Mouse (Mus musculus): ENCODE data around the gene Ttc5. TPM values are rescaled to one million over a fixed set of nuclear protein-coding genes. Genes with fewer than 3 reads are reported as not detected.
A peak's percentile ranks its signal among the peaks of the same experiment; 100 is the strongest.

The Ttc5 gene
- polyA plus RNA-seq, 1 experiment from 2014 or later, result 109 TPM

- H3K27me3 ChIP-seq (ENCODE audit: poor library complexity, severe bottlenecking), result no peaks in the 10 kb centered on the region
- no peaks in the 10 kb centered on the region for H3K36me3 ChIP-seq (replicated peaks)
- H3K9me3 ChIP-seq, result no peaks in the 10 kb centered on the region
- 5% methylated on average over 3 of the region's 3 CpGs for WGBS
- DNase-seq (ENCODE audit: extremely low spot score, low spot score), result peak; percentile 27
- H3K4me1 ChIP-seq, result no peaks in the 10 kb centered on the region
- H3K4me3 ChIP-seq, result no peak overlapping the region
- 0 out of 2 replicates have a peak overlapping the region, but pooled peaks have one; percentile 26 for H3K27ac ChIP-seq
These were observed 14.4 kb upstream of the Ttc5 start for GRCm38 (mm10) chr14:50799502-50800259.

GRCm38 (mm10) chr14:50798512-50798911 lies 13.2 kb upstream of the Ttc5 start:
- 70% methylated on average over 2 of the region's 2 CpGs for WGBS
- no peaks in the 10 kb centered on the region for H3K9me3 ChIP-seq
- no peak for DNase-seq (ENCODE audit: extremely low spot score, low spot score)

GRCm38 (mm10) chr14:50796464-50796863 lies 11.1 kb upstream of the Ttc5 start:
- WGBS, result 81% methylated on average over 1 of the region's 1 CpGs
- Histone ChIP-seq H3K27ac (no peak overlapping the region), H3K4me1 (no peaks in the 10 kb centered on the region), H3K36me3 (replicated peaks) (no peaks in the 10 kb centered on the region), H3K4me3 (no peak overlapping the region), H3K27me3 (ENCODE audit: poor library complexity, severe bottlenecking) (no peaks in the 10 kb centered on the region), H3K9me3 (no peaks in the 10 kb centered on the region)
- DNase-seq (ENCODE audit: extremely low spot score, low spot score), result no peak

More at GRCm38 (mm10) chr14:50798512-50798911, 13.2 kb upstream of the Ttc5 start:
- Histone ChIP-seq H3K27ac (no peak overlapping the region), H3K27me3 (ENCODE audit: poor library complexity, severe bottlenecking) (no peaks in the 10 kb centered on the region), H3K4me3 (no peak overlapping the region), H3K4me1 (no peaks in the 10 kb centered on the region), H3K36me3 (replicated peaks) (no peaks in the 10 kb centered on the region)

GRCm38 (mm10) chr14:50795965-50796364 lies 10.6 kb upstream of the Ttc5 start:
- no peak overlapping the region for H3K4me3 ChIP-seq
- H3K27ac ChIP-seq, result no peak overlapping the region
- WGBS, result 88% methylated on average over 4 of the region's 4 CpGs
- no peaks in the 10 kb centered on the region for H3K36me3 ChIP-seq (replicated peaks)
- DNase-seq (ENCODE audit: extremely low spot score, low spot score), result no peak
- H3K27me3 ChIP-seq (ENCODE audit: poor library complexity, severe bottlenecking), result no peaks in the 10 kb centered on the region
- H3K4me1 ChIP-seq, result no peaks in the 10 kb centered on the region
- no peaks in the 10 kb centered on the region for H3K9me3 ChIP-seq

- DNase-seq (ENCODE audit: extremely low spot score, low spot score), result no peak
- no peaks in the 10 kb centered on the region for H3K27me3 ChIP-seq (ENCODE audit: poor library complexity, severe bottlenecking)
- no peaks in the 10 kb centered on the region for H3K36me3 ChIP-seq (replicated peaks)
- H3K9me3 ChIP-seq, result no peaks in the 10 kb centered on the region
- H3K4me3 ChIP-seq, result no peak overlapping the region
- H3K27ac ChIP-seq, result no peak overlapping the region
- no peaks in the 10 kb centered on the region for H3K4me1 ChIP-seq
- 93% methylated on average over 24 of the region's 24 CpGs for WGBS
These were observed 10.1 kb upstream of the Ttc5 start for GRCm38 (mm10) chr14:50795261-50795935.

GRCm38 (mm10) chr14:50788157-50788556 lies 2.8 kb upstream of the Ttc5 start:
- Histone ChIP-seq H3K36me3 (replicated peaks) (0 out of 2 replicates have a peak, but pooled peaks cover 2% of the 10 kb centered on the region), H3K9me3 (no peaks in the 10 kb centered on the region), H3K4me1 (peaks cover 11% of the 10 kb centered on the region), H3K27me3 (ENCODE audit: poor library complexity, severe bottlenecking) (no peaks in the 10 kb centered on the region), H3K27ac (no peak overlapping the region), H3K4me3 (no peak overlapping the region)
- WGBS, result 24% methylated on average over 2 of the region's 2 CpGs
- no peak for DNase-seq (ENCODE audit: extremely low spot score, low spot score)

- Histone ChIP-seq H3K27me3 (ENCODE audit: poor library complexity, severe bottlenecking) (no peaks in the 10 kb centered on the region), H3K9me3 (no peaks in the 10 kb centered on the region), H3K27ac (peak overlapping the region; percentile 94), H3K36me3 (replicated peaks) (peaks cover 34% of the 10 kb centered on the region), H3K4me3 (peak overlapping the region; percentile 83), H3K4me1 (peaks cover 11% of the 10 kb centered on the region)
- no peak for DNase-seq (ENCODE audit: extremely low spot score, low spot score)
- 30% methylated on average over 16 of the region's 16 CpGs for WGBS
These were observed 698 bp downstream of the Ttc5 start for GRCm38 (mm10) chr14:50784391-50785250.

- H3K9me3 ChIP-seq, result no peaks in the 10 kb centered on the region
- H3K4me3 ChIP-seq, result no peak overlapping the region
- H3K36me3 ChIP-seq (replicated peaks), result peaks cover 50% of the 10 kb centered on the region
- 89% methylated on average over 3 of the region's 3 CpGs for WGBS
- H3K27ac ChIP-seq, result no peak overlapping the region
- no peak for DNase-seq (ENCODE audit: extremely low spot score, low spot score)
- H3K4me1 ChIP-seq, result peaks cover 11% of the 10 kb centered on the region
- H3K27me3 ChIP-seq (ENCODE audit: poor library complexity, severe bottlenecking), result no peaks in the 10 kb centered on the region
These were observed 3.2 kb downstream of the Ttc5 start for GRCm38 (mm10) chr14:50782166-50782565.

- no peak overlapping the region for H3K4me3 ChIP-seq
- H3K27me3 ChIP-seq (ENCODE audit: poor library complexity, severe bottlenecking), result no peaks in the 10 kb centered on the region
- peaks cover 92% of the 10 kb centered on the region for H3K36me3 ChIP-seq (replicated peaks)
- H3K9me3 ChIP-seq, result no peaks in the 10 kb centered on the region
- WGBS, result 82% methylated on average over 2 of the region's 2 CpGs
- H3K27ac ChIP-seq, result no peak overlapping the region
- no peaks in the 10 kb centered on the region for H3K4me1 ChIP-seq
- no peak for DNase-seq (ENCODE audit: extremely low spot score, low spot score)
These were observed 14.0 kb downstream of the Ttc5 start for GRCm38 (mm10) chr14:50771342-50771741.

- peaks cover 71% of the 10 kb centered on the region for H3K36me3 ChIP-seq (replicated peaks)
- no peaks in the 10 kb centered on the region for H3K27me3 ChIP-seq (ENCODE audit: poor library complexity, severe bottlenecking)
- H3K27ac ChIP-seq, result no peak overlapping the region
- no peak overlapping the region for H3K4me3 ChIP-seq
- 91% methylated on average over 6 of the region's 6 CpGs for WGBS
- H3K9me3 ChIP-seq, result no peaks in the 10 kb centered on the region
- DNase-seq (ENCODE audit: extremely low spot score, low spot score), result no peak
- H3K4me1 ChIP-seq, result no peaks in the 10 kb centered on the region
These were observed 19.6 kb downstream of the Ttc5 start for GRCm38 (mm10) chr14:50765736-50766135.

- H3K4me1 ChIP-seq, result no peaks in the 10 kb centered on the region
- WGBS, result 76% methylated on average over 5 of the region's 5 CpGs
- H3K4me3 ChIP-seq, result no peak overlapping the region
- no peak for DNase-seq (ENCODE audit: extremely low spot score, low spot score)
- H3K27me3 ChIP-seq (ENCODE audit: poor library complexity, severe bottlenecking), result no peaks in the 10 kb centered on the region
- peaks cover 8% of the 10 kb centered on the region for H3K36me3 ChIP-seq (replicated peaks)
- H3K9me3 ChIP-seq, result no peaks in the 10 kb centered on the region
- no peak overlapping the region for H3K27ac ChIP-seq
These were observed 26.8 kb downstream of the Ttc5 start for GRCm38 (mm10) chr14:50758416-50759085.

GRCm38 (mm10) chr14:50744994-50745393 lies 40.3 kb downstream of the Ttc5 start, which contains the start of gene Olfr749:
Olfr749 (minus strand) TSS chr14:50745094.
- DNase-seq (ENCODE audit: extremely low spot score, low spot score), result no peak
- Histone ChIP-seq H3K4me1 (no peaks in the 10 kb centered on the region), H3K36me3 (replicated peaks) (no peaks in the 10 kb centered on the region), H3K27ac (no peak within 1 kb of the TSS), H3K4me3 (no peak within 1 kb of the TSS), H3K27me3 (ENCODE audit: poor library complexity, severe bottlenecking) (no peaks in the 10 kb centered on the region), H3K9me3 (no peaks in the 10 kb centered on the region)

All from forebrain, embryonic 10.5 days (tissue).